Mouse (Mus musculus) E14TG2a.4 (cell line): ENCODE results near the gene Smyd3.

Experiments used
- H3K27me3 ChIP-seq: 2 replicates; pipeline ENCODE4 v1.6.1; 2014; ENCODE audit warnings: low read length, control low read depth; ENCODE audit not compliant: insufficient read depth
- H3K36me3 ChIP-seq: 2 replicates; pipeline ENCODE4 v1.6.1; 2014; ENCODE audit warnings: low read length, control low read depth; ENCODE audit not compliant: insufficient read depth
- H3K4me1 ChIP-seq: replicated peaks from 2 replicates; pipeline ENCODE4 v1.6.1; 2014; ENCODE audit warnings: low read depth, low read length, control low read depth
- H3K4me3 ChIP-seq: replicated peaks from 2 replicates; pipeline ENCODE4 v1.5.1; 2014; ENCODE audit warnings: mild to moderate bottlenecking, low read length
- H3K9me3 ChIP-seq: 2 replicates; pipeline ENCODE4 v1.6.1; 2014; ENCODE audit warnings: low read length, control low read depth
- CTCF ChIP-seq: conservative IDR thresholded peaks from 2 replicates; pipeline ENCODE4 v1.5.1; 2014; ENCODE audit warnings: low read length
- NANOG ChIP-seq: IDR thresholded peaks from 2 replicates; pipeline ENCODE4 v1.6.1; 2014; ENCODE audit warnings: borderline replicate concordance, low read length, mixed read lengths
- POU5F1 ChIP-seq: IDR thresholded peaks from 2 replicates; pipeline ENCODE4 v1.6.1; 2014; ENCODE audit warnings: low read length, borderline replicate concordance

The Smyd3 gene

GRCm38 (mm10) chr1:179107761-179108694 is 409.8 kb downstream of the Smyd3 start:
- Histone ChIP-seq H3K4me3 (no peak overlapping the region), H3K4me1 (peaks cover 14% of the 10 kb centered on the region), H3K9me3 (peaks cover 12% of the 10 kb centered on the region; the same call in 1 of the 2 replicates), H3K36me3 (no peaks in the 10 kb centered on the region), H3K27me3 (no peaks in the 10 kb centered on the region)
- TF ChIP-seq CTCF (no peak), NANOG (no peak), POU5F1 (no peak)

GRCm38 (mm10) chr1:179107211-179107610 is 410.6 kb downstream of the Smyd3 start:
- H3K4me3 ChIP-seq: no peak overlapping the region
- no peaks in the 10 kb centered on the region for H3K36me3 ChIP-seq
- peaks cover 4% of the 10 kb centered on the region; the same call in 1 of the 2 replicates for H3K9me3 ChIP-seq
- peaks cover 17% of the 10 kb centered on the region for H3K4me1 ChIP-seq
- H3K27me3 ChIP-seq: no peaks in the 10 kb centered on the region
- TF ChIP-seq POU5F1: no peak

- Histone ChIP-seq H3K27me3 (no peaks in the 10 kb centered on the region), H3K4me3 (no peak overlapping the region), H3K36me3 (no peaks in the 10 kb centered on the region), H3K9me3 (no peaks in the 10 kb centered on the region), H3K4me1 (peaks cover 17% of the 10 kb centered on the region)
- TF ChIP-seq NANOG (no peak), CTCF (no peak), POU5F1 (no peak)
Observed at GRCm38 (mm10) chr1:179106702-179107145, 411.1 kb downstream of the Smyd3 start.

GRCm38 (mm10) chr1:179106103-179106701 is 411.6 kb downstream of the Smyd3 start:
- no peaks in the 10 kb centered on the region for H3K27me3 ChIP-seq
- H3K4me1 ChIP-seq: peaks cover 17% of the 10 kb centered on the region
- H3K4me3 ChIP-seq: no peak overlapping the region
- no peaks in the 10 kb centered on the region for H3K36me3 ChIP-seq
- H3K9me3 ChIP-seq: no peaks in the 10 kb centered on the region
- no peak for TF ChIP-seq CTCF
- TF ChIP-seq POU5F1: no peak
- no peak for TF ChIP-seq NANOG

GRCm38 (mm10) chr1:179104447-179104846 is 413.4 kb downstream of the Smyd3 start:
- Histone ChIP-seq H3K9me3 (no peaks in the 10 kb centered on the region), H3K27me3 (no peaks in the 10 kb centered on the region), H3K4me1 (peaks cover 17% of the 10 kb centered on the region), H3K4me3 (no peak overlapping the region), H3K36me3 (no peaks in the 10 kb centered on the region)
- no peak for TF ChIP-seq NANOG

- H3K36me3 ChIP-seq: peaks cover 7% of the 10 kb centered on the region; the same call in 1 of the 2 replicates
- no peaks in the 10 kb centered on the region for H3K27me3 ChIP-seq
- no peak overlapping the region for H3K4me3 ChIP-seq
- peaks cover 14% of the 10 kb centered on the region for H3K4me1 ChIP-seq
- no peaks in the 10 kb centered on the region for H3K9me3 ChIP-seq
- no peak for TF ChIP-seq CTCF
- no peak for TF ChIP-seq NANOG
- TF ChIP-seq POU5F1: no peak
Observed at GRCm38 (mm10) chr1:179096993-179097392, 420.8 kb downstream of the Smyd3 start.

- Histone ChIP-seq H3K4me3 (no peak overlapping the region), H3K4me1 (peaks cover 20% of the 10 kb centered on the region), H3K9me3 (no peaks in the 10 kb centered on the region), H3K27me3 (no peaks in the 10 kb centered on the region), H3K36me3 (peaks cover 7% of the 10 kb centered on the region; the same call in 1 of the 2 replicates)
- TF ChIP-seq NANOG: no peak
- no peak for TF ChIP-seq POU5F1
- no peak for TF ChIP-seq CTCF
Observed at GRCm38 (mm10) chr1:179096323-179096722, 421.5 kb downstream of the Smyd3 start.

GRCm38 (mm10) chr1:179089174-179089573 is 428.7 kb downstream of the Smyd3 start:
- Histone ChIP-seq H3K36me3 (peaks cover 11% of the 10 kb centered on the region; the same call in 1 of the 2 replicates), H3K4me3 (no peak overlapping the region), H3K27me3 (no peaks in the 10 kb centered on the region), H3K9me3 (0 out of 2 replicates have a peak, but pooled peaks cover 7% of the 10 kb centered on the region), H3K4me1 (peaks cover 56% of the 10 kb centered on the region)
- TF ChIP-seq POU5F1: no peak
- no peak for TF ChIP-seq CTCF
- no peak for TF ChIP-seq NANOG
